Comparison of ENCODE assay signal across 21 mouse cellular contexts in the genomic region with DNA sequence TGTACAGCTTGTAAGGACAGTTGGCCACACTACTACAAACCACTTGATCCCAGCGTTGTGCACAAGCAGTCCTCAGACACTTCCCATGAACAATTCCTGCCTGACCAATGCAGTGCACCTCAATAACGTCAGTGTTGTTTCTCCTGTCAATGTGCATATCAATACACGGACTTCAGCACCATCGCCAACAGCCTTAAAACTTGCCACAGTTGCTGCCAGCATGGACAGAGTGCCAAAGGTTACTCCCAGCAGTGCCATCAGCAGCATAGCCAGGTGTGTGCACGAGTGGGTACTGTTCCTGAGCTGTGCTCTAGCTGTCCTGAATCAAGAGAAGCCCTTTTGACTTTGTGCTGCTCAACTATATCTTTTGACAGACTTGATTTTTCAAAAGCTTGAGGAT.
DNase-seq lines count a peak whose midpoint lies in the region; ATAC-seq and TF ChIP-seq lines count a peak whose summit lies in the region.
"Had no signal": no experiment of that assay in that cellular context is flagged by ENCODE, and none has a peak within 500 bp of the region (broad histone marks: within the 10 kb centered on the region; RNA-seq: fewer than 3 reads in every experiment).

No protein-coding gene starts in this region.

- peak; percentile 93 for ATAC-seq in intestine, postnatal 0 days
- ATAC-seq in intestine, embryonic 16.5 days, result no peak
- peak; percentile 17; the same call in 1 of the 2 replicates for ATAC-seq in liver, postnatal 0 days
- ATAC-seq in liver, embryonic 11.5 days (replicated peaks; ENCODE audit: low FRiP score), result no peak
- ATAC-seq: activated CD4-positive, CD25-positive, alpha-beta regulatory T cell, adult 4 months; CD4-positive, CD25-positive, alpha-beta regulatory T cell, adult 4 months; Patski had no signal

- no peaks in the 10 kb centered on the region for H3K79me2 ChIP-seq in liver, adult 2 months (ENCODE audit: control insufficient read depth, insufficient read depth, low read length)

- TF ChIP-seq POLR2A in liver, adult 2 months (IDR thresholded peaks at IDR 0.05; ENCODE audit: extremely low read depth, insufficient read depth, low read length), result no peak

- TF ChIP-seq CTCF in intestine, postnatal 0 days (IDR thresholded peaks at IDR 0.05; ENCODE audit: low read depth), result no peak
- no peak for TF ChIP-seq CTCF in liver, adult 2 months (IDR thresholded peaks at IDR 0.05; ENCODE audit: low read depth, low read length)
- TF ChIP-seq CTCF in liver, postnatal 0 days (IDR thresholded peaks at IDR 0.05; ENCODE audit: low read depth), result no peak

- 65% methylated on average over 5 of the region's 5 CpGs for WGBS in intestine, postnatal 0 days
- 83% methylated on average over 5 of the region's 5 CpGs for WGBS in intestine, embryonic 16.5 days
- WGBS in liver, adult 2 months, result 30% methylated on average over 5 of the region's 5 CpGs
- 85% methylated on average over 5 of the region's 5 CpGs for WGBS in liver, postnatal 0 days (ENCODE audit: insufficient replicate concordance)
- WGBS in liver, embryonic 11.5 days, result 91% methylated on average over 5 of the region's 5 CpGs

- no peak overlapping the region for H3K4me2 ChIP-seq in intestine, postnatal 0 days (replicated peaks; ENCODE audit: low read depth)
- H3K4me2 ChIP-seq in intestine, embryonic 16.5 days (ENCODE audit: low read depth, low read length), result no peak overlapping the region
- no peak overlapping the region for H3K4me2 ChIP-seq in liver, postnatal 0 days (ENCODE audit: low read depth, low read length)
- H3K4me2 ChIP-seq in liver, embryonic 11.5 days, result no peak overlapping the region

- H3K27ac ChIP-seq in intestine, postnatal 0 days (ENCODE audit: low read depth, low read length), result no peak overlapping the region
- H3K27ac ChIP-seq in intestine, embryonic 16.5 days (ENCODE audit: low read length), result no peak overlapping the region
- H3K27ac ChIP-seq in liver, adult 2 months (replicated peaks; ENCODE audit: insufficient read depth, low read depth, low read length), result no peak overlapping the region
- no peak overlapping the region for H3K27ac ChIP-seq in liver, postnatal 0 days (ENCODE audit: low read depth)
- H3K27ac ChIP-seq in liver, embryonic 11.5 days (ENCODE audit: low read depth, low read length), result no peak overlapping the region

- H3K9me3 ChIP-seq in intestine, postnatal 0 days (ENCODE audit: control insufficient read depth), result no peaks in the 10 kb centered on the region
- no peaks in the 10 kb centered on the region for H3K9me3 ChIP-seq in intestine, embryonic 16.5 days (ENCODE audit: control insufficient read depth, low read length)
- no peaks in the 10 kb centered on the region for H3K9me3 ChIP-seq in liver, postnatal 0 days (ENCODE audit: low read length)
- no peaks in the 10 kb centered on the region for H3K9me3 ChIP-seq in liver, embryonic 11.5 days (ENCODE audit: control insufficient read depth, low read length)
- H3K9me3 ChIP-seq: G1E had no signal

- no peaks in the 10 kb centered on the region for H3K27me3 ChIP-seq in intestine, postnatal 0 days (replicated peaks; ENCODE audit: control insufficient read depth, insufficient read depth, low read length)
- no peaks in the 10 kb centered on the region for H3K27me3 ChIP-seq in intestine, embryonic 16.5 days (replicated peaks; ENCODE audit: control insufficient read depth, insufficient read depth, low read length)
- H3K27me3 ChIP-seq in liver, adult 2 months (ENCODE audit: control insufficient read depth, insufficient read depth, low read length), result no peaks in the 10 kb centered on the region
- no peaks in the 10 kb centered on the region for H3K27me3 ChIP-seq in liver, postnatal 0 days (ENCODE audit: insufficient read depth, low read length)
- H3K27me3 ChIP-seq in liver, embryonic 11.5 days (replicated peaks; ENCODE audit: control insufficient read depth, insufficient read depth, low read length), result no peaks in the 10 kb centered on the region
- H3K27me3 ChIP-seq: CH12.LX, Patski had no signal

- H3K4me3 ChIP-seq in intestine, postnatal 0 days (ENCODE audit: low read depth, low read length), result no peak overlapping the region
- H3K4me3 ChIP-seq in intestine, embryonic 16.5 days (ENCODE audit: low read length), result no peak overlapping the region
- H3K4me3 ChIP-seq in liver, adult 2 months (ENCODE audit: insufficient read depth, low read depth, low read length), result no peak overlapping the region
- no peak overlapping the region for H3K4me3 ChIP-seq in liver, postnatal 0 days (ENCODE audit: low read depth, low read length)
- H3K4me3 ChIP-seq in liver, embryonic 11.5 days (ENCODE audit: low read depth, low read length), result no peak overlapping the region

- no peaks in the 10 kb centered on the region for H3K4me1 ChIP-seq in intestine, postnatal 0 days (replicated peaks; ENCODE audit: control insufficient read depth, insufficient read depth, low read length)
- no peaks in the 10 kb centered on the region for H3K4me1 ChIP-seq in intestine, embryonic 16.5 days (ENCODE audit: control insufficient read depth, insufficient read depth, low read length)
- peaks cover 2% of the 10 kb centered on the region for H3K4me1 ChIP-seq in liver, adult 2 months (ENCODE audit: control insufficient read depth, insufficient read depth, low read length)
- no peaks in the 10 kb centered on the region for H3K4me1 ChIP-seq in liver, postnatal 0 days (ENCODE audit: insufficient read depth)
- peaks cover 4% of the 10 kb centered on the region; the same call in 1 of the 2 replicates for H3K4me1 ChIP-seq in liver, embryonic 11.5 days (replicated peaks; ENCODE audit: control insufficient read depth, insufficient read depth, low read length)

- peaks cover 26% of the 10 kb centered on the region for H3K36me3 ChIP-seq in intestine, postnatal 0 days (ENCODE audit: control insufficient read depth, insufficient read depth)
- no peaks in the 10 kb centered on the region for H3K36me3 ChIP-seq in intestine, embryonic 16.5 days (ENCODE audit: control insufficient read depth, insufficient read depth, low read length)
- H3K36me3 ChIP-seq in liver, adult 2 months (ENCODE audit: control insufficient read depth, insufficient read depth, low read length), result peaks cover 11% of the 10 kb centered on the region
- H3K36me3 ChIP-seq in liver, postnatal 0 days (replicated peaks; ENCODE audit: insufficient read depth, low read length), result peaks cover 48% of the 10 kb centered on the region
- H3K36me3 ChIP-seq in liver, embryonic 11.5 days (ENCODE audit: control insufficient read depth, insufficient read depth, low read length), result peaks cover 11% of the 10 kb centered on the region; the same call in 1 of the 2 replicates

- DNase-seq in liver, adult 2 months (ENCODE audit: extremely low read depth, low read depth, low spot score), result peak; percentile 91
- DNase-seq in liver, result no peak
- DNase-seq in liver, postnatal 0 days, result no peak
- DNase-seq in liver, embryonic 11.5 days (ENCODE audit: low spot score), result no peak
- DNase-seq: adrenal gland, adult 2 months; adrenal gland, adult 8-10 months; adrenal gland, postnatal 10 days; adrenal gland, postnatal 14 days; adrenal gland, postnatal 25 days; adrenal gland, postnatal 36 days; B cell, adult 2 months; cerebellum, adult 11 months; cerebellum, adult 11-12 months; cerebellum, adult 18-20 months had no signal

- H3K9ac ChIP-seq in intestine, postnatal 0 days (ENCODE audit: low read depth, low read length), result no peak overlapping the region
- no peak overlapping the region for H3K9ac ChIP-seq in intestine, embryonic 16.5 days (ENCODE audit: low read depth, low read length)
- no peak overlapping the region for H3K9ac ChIP-seq in liver, adult 2 months (ENCODE audit: low read depth, low read length)
- no peak overlapping the region for H3K9ac ChIP-seq in liver, postnatal 0 days (replicated peaks)
- no peak overlapping the region for H3K9ac ChIP-seq in liver, embryonic 11.5 days (ENCODE audit: low read depth, low read length)

- no peak for TF ChIP-seq EP300 in liver, postnatal 0 days (IDR thresholded peaks at IDR 0.05; ENCODE audit: low read depth)

Comparison
In these comparisons a context has a peak if more than half of its experiments do, and no peak if none do; other contexts are left out.
1. ATAC-seq: peak in intestine, postnatal 0 days (single experiment) and liver, postnatal 0 days (single experiment); none in intestine, embryonic 16.5 days (single experiment) and liver, embryonic 11.5 days (single experiment).